Mouse (Mus musculus): ENCODE data around the gene Ddi2.

The Ddi2 gene

DNA sequence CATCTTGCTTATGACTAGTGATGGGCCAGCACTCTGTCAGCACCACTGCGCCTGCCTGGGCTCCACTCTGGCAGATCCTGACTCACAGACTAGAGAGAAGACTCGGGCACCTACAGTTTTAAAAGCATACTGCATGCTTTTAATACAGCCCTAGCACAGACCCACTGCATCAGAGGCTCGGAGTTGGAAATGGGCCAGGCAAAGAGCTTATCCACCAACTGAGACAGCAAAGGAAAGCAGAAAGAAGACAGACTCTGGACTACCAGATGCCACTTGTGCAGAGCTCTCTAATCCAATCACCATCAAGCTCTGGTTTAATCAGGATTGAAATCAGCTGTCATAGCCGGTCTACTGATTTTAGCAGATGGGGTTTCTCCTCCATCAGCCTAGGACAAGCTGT is 17.9 kb downstream of the Ddi2 start:
- DNase-seq (ENCODE audit: extremely low read depth, insufficient read length, low spot score): no peak

DNA sequence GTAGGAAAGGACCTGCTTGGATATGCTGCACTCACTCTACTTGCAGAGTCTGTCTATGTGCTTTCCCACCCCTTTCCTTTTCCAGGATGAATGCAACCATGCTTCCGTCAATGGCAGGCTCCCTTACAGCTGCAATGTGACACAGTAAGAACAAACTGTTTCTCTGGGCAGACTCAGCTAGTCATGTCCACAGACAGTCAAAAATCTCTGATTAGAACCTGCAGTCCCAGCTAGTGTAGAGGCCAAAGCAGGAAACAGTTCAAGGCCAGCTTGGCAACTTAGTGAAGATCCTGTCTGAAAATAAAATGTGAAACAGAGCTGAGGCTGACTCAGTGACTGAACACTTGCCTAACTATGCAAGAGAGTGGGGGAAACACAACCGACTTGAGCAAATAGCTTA is 18.6 kb downstream of the Ddi2 start:
- no peak for DNase-seq (ENCODE audit: extremely low read depth, insufficient read length, low spot score)

DNA sequence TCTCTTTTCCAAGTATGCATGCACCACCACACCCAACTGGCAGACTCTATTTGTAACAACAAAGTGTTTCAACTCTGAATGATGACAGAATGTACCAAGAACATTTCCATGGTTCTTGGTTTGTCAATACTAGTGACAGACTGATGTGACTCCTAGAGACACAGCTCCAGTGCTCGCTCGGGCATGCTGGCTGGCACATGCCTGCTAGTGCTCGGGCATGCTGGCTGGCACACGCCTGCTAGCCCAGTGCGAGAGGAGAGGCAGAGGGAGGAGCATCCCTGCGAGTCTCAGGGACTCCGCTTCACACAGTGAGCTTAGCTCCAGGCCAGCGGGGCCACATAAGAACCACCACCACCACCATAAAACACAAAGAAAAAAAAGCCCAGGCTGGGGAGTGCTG is 28.5 kb downstream of the Ddi2 start:
- DNase-seq (ENCODE audit: extremely low read depth, insufficient read length, low spot score): no peak

GRCm38 (mm10) chr4:141688505-141688904 is 34.7 kb downstream of the Ddi2 start:
- no peak for DNase-seq (ENCODE audit: extremely low read depth, insufficient read length, low spot score)

DNA sequence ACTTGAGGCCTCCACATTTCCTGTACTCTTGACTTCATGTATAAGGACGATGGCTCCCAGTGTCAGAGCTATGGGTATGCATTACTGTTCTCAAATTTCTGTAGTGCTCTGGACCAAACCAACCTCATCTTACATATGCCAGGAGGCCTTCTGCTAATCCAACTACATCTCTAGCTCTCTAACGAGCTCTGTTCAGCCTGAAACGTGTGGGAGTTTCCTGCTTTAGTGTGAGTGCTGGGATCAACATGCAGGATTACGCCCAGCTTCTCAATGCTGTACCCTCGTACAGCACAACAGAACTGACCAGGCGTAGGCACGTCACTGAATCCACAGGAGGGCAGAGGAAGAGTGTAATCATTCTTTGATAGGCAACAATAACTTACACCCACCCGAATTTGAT is 36.7 kb downstream of the Ddi2 start:
- DNase-seq (ENCODE audit: extremely low read depth, insufficient read length, low spot score): no peak

GRCm38 (mm10) chr4:141686093-141686492 is 37.1 kb downstream of the Ddi2 start:
- no peak for DNase-seq (ENCODE audit: extremely low read depth, insufficient read length, low spot score)

DNA sequence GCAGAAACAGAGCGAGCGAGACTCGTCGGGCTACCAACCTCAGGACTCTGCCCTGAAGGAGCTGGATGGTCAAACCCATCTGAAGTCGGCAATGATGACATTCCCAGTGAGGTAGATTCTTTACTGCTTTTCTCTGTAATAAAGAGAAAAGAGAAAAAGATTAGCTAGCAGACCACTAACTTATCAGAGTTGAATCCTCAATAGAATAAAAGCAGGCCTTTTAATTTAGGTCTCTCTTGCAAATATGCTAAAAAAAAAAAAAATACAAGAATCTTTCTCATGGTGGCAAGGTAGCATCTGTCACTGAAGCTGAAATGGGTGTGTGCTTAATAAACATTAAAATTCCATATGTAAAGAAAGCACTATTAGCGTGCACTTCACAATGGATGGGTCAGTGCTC is 37.7 kb downstream of the Ddi2 start, which contains the start of gene Rsc1a1:
Rsc1a1 (minus strand) TSS at position 101 of the 400 bp plus-strand sequence.
- DNase-seq (ENCODE audit: extremely low read depth, insufficient read length, low spot score): no peak

GRCm38 (mm10) chr4:141682706-141683230 is 40.5 kb downstream of the Ddi2 start:
- DNase-seq (ENCODE audit: extremely low read depth, insufficient read length, low spot score): no peak

GRCm38 (mm10) chr4:141681767-141682166 is 41.5 kb downstream of the Ddi2 start:
- DNase-seq (ENCODE audit: extremely low read depth, insufficient read length, low spot score): peak; percentile 73

DNA sequence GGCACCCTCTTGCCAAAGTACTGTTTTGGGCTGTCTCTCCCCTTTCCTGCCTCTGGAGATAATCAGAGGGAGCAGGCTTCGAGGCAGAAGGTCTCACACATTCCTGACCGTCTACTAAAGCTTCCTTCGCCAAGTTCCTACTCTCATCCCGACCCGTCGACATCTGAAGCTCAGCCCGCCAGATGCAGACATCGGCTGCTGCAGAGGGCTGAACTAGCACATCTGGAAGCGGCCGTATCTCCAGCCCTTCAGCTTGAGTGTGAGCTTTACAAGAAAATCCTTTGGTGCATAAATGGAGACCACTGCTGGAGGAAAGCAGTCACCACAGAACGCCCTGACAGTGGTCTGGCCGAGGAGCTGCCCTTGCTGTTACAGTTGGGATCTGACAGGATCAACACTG is 42.3 kb downstream of the Ddi2 start:
- no peak for DNase-seq (ENCODE audit: extremely low read depth, insufficient read length, low spot score)

DNA sequence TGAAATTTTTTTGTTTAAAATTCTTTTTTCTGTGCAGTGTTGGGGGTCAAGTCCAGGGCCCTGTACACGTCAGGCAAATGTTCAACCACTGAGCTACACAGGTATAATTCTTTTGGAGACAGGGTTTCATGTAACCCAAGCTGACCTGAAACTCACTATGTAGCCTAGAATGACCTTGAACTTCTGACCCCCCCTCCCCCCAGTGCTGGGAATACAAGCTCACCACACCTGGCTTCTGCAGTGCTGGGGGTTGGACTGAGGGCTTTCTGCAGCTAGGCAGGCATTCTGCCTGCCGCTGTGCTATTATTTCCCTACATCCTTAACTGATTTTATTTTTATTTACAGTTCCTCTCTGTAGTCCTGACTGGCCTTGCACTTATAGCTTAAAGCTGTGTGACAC is 44.2 kb downstream of the Ddi2 start:
- DNase-seq (ENCODE audit: extremely low read depth, insufficient read length, low spot score): no peak

- no peak for DNase-seq (ENCODE audit: extremely low read depth, insufficient read length, low spot score)
These were observed 46.7 kb downstream of the Ddi2 start for GRCm38 (mm10) chr4:141676462-141676979.

- DNase-seq (ENCODE audit: extremely low read depth, insufficient read length, low spot score): no peak
These were observed 50.9 kb downstream of the Ddi2 start for GRCm38 (mm10) chr4:141672325-141672724.

- no peak for DNase-seq (ENCODE audit: extremely low read depth, insufficient read length, low spot score)
These were observed 51.8 kb downstream of the Ddi2 start for GRCm38 (mm10) chr4:141671389-141671788.

GRCm38 (mm10) chr4:141669898-141670712 is 53.1 kb downstream of the Ddi2 start:
- peak; percentile 70 for DNase-seq (ENCODE audit: extremely low read depth, insufficient read length, low spot score)

DNA sequence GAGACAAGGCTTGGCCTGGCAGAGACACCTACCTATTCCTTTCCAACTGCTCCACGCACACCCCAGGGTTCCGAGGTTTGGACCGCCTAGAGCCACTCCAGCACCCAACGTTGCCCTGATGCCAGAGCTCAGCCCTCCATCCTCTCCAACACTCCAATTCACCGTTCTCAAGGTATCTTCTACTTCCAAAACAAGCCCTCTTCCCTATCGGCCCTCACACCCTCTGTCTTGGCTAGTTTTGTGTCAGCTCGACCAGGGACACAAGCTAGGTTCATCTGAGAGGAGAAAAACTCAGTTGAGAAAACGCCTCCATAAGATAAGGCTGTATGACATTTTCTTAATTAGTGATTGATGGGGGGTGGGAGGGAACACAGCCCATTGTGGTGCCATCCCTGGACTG is 58.4 kb downstream of the Ddi2 start, which contains the start of gene Plekhm2:
Plekhm2 (minus strand) TSS at position 101 of the 400 bp plus-strand sequence.
- no peak for DNase-seq (ENCODE audit: extremely low read depth, insufficient read length, low spot score)

DNA sequence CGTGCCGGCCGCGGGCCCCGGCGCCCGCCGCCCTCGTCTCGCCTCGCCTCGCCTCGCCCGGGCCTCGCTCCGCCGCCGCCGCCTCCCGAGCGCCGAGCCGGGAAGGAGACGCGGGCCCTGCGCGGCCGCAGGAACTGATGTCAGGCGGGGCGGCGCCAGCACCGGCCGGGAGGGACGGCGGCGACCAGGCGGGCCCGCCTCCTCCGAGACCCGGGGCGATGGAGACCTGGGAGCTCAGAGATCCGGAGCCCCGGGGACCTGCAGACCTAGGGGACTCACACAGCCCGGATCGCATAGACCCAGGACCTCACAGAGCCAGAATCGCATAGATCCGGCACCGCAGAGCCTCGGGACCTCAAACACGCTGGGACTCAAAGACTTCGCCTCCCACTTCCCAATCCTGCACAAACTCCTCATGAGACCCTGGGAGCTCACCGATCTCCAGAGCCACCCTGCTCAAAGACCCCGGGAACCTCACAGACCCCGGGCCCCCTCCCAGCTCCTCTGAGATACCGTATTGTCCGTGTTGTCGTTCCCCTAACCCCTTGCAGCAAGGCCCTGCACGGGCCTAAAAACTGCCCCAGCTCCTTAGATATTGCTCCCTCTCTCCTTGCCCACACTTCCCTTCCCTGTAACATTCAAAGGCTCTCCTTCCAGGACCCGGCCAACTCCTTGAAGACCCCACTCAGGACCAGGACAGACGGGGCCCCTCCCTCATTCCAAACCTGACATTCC is 59.0 kb downstream of the Ddi2 start:
- peak; percentile 71 for DNase-seq (ENCODE audit: extremely low read depth, insufficient read length, low spot score)

DNA sequence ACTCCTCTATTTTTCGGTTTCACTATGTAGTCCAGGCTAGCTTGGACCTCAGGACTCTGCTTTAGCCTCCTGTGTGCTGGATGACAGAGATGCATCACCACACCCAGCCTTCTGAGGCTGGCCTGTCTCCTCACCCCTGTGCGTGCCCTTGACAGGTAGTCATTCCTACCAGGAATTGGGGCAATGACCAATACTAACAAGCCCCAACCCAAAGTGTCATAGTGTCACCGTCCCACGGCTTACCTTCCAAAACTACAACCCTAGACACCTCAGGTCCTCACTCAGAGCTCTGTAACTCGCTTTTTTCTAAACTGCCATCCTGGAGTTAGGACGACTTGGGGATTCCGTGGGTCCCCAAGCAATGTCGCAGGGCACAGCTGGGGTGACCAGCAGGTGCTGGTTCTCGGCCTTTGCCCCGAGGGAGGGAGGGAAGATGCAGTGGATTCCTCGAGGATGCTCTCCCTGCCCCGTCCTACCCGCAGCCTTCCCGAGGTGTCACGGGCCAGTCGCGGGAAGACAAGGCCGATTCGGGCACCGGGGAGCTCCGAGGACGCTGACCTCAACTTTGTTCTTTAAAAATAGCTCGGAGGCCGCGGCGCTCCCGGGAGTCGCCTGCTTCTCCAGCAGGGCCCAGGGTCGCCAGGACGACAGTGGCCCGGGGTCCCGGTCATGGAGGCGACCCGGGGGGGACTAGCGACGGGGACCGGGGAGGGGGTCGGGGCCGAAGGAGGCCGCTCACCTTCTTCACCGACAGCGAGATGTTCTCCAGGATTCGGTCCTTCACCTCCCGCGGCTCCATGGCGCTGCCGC is 59.9 kb downstream of the Ddi2 start:
- peak; percentile 51 for DNase-seq (ENCODE audit: extremely low read depth, insufficient read length, low spot score)

DNA sequence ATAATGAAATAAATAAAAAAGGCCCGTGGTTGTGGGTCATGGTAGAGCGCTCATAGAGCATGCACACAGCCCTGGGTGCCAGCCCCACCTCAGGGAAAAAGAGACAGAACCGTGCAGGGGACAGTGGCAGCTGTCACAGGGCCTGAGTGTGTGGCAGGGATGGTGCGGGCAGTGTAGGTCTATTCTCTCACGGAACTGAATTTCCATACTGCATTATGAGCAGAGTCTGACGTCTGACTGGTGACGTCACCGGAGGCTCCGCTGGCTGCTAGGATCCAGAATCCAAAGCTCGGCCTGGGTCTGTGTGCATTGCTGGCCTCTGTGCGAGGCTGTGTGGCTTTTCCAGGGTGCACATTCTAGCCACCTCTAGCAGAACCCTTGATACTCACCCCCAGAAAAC is 62.3 kb downstream of the Ddi2 start:
- no peak for DNase-seq (ENCODE audit: extremely low read depth, insufficient read length, low spot score)

DNA sequence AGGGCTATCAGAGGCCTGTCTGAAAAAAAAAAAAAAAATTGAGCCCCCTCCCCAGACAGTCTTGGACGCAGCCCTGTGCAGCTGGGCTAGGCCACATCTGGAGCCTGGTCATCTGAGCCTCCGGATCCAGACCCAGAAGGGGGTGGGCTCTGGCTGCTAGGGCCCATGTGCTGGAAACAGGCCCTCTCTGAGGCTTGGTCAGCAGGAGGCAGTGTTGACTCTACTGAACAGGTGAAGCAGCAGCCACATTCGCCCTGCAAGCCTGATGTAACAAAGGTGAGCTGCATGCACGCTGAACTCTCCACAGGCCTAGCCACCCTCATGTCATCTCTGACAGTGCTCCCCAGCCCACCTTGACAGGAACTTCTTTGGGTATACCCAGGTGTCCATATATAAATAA is 63.5 kb downstream of the Ddi2 start:
- DNase-seq (ENCODE audit: extremely low read depth, insufficient read length, low spot score): no peak
